ENCODE assay signal across 40 mouse cellular contexts in the genomic region with DNA sequence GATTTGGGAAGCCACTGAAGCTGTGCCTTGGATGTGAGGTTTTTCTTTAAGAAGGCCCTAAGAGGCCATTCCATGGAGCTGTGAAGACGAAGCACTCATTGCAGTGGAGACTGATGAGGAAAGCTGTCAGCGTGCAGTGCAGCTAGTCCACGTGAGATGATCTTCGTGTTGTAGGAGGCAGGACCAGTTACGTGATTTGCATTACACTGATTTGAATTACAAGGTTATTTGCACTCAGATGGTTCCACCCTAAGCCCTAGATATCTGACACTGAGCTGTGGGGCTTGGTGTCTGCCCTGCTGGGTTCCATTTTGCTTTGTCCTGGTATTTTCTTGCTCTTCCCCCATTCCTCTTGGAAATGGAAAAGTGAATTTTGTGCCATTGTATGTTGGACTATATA. TPM values are rescaled to one million over a fixed set of nuclear protein-coding genes. Genes with fewer than 3 reads are reported as not detected.
"Had no signal": no experiment of that assay in that cellular context is flagged by ENCODE, and none has a peak within 500 bp of the region (broad histone marks: within the 10 kb centered on the region; RNA-seq: fewer than 3 reads in every experiment).

No protein-coding gene starts in this region.

- H3K4me2 ChIP-seq: heart, embryonic 12.5 days; hindbrain, embryonic 12.5 days; hindbrain, embryonic 15.5 days; kidney, embryonic 15.5 days; limb, embryonic 12.5 days; liver, embryonic 11.5 days; liver, embryonic 13.5 days; liver, embryonic 15.5 days had no signal

- H3K9me3 ChIP-seq: heart, embryonic 10.5 days; heart, embryonic 12.5 days; hindbrain, embryonic 10.5 days; hindbrain, embryonic 12.5 days; hindbrain, embryonic 15.5 days; kidney, embryonic 15.5 days; limb, embryonic 10.5 days; limb, embryonic 12.5 days; liver, embryonic 13.5 days; liver, embryonic 15.5 days had no signal

- DNase-seq: gastrocnemius, adult 2 months; gastrocnemius, postnatal 10 days; gastrocnemius, postnatal 25 days; heart, adult 18-20 months; heart, postnatal 10 days; heart, postnatal 4 days; kidney, adult 11 months; kidney, adult 2 months; kidney, adult 9 months; kidney, postnatal 25 days; kidney, postnatal 4 days; liver; liver, embryonic 13.5 days; liver, postnatal 0 days had no signal

- H3K27me3 ChIP-seq: heart, embryonic 12.5 days; hindbrain, embryonic 12.5 days; hindbrain, embryonic 15.5 days; kidney, embryonic 15.5 days; limb, embryonic 12.5 days; liver, embryonic 13.5 days; liver, embryonic 15.5 days had no signal

- ATAC-seq: hindbrain, postnatal 0 days; intestine, embryonic 16.5 days; liver, postnatal 0 days had no signal

- H3K9ac ChIP-seq: heart, embryonic 12.5 days; hindbrain, embryonic 12.5 days; hindbrain, embryonic 15.5 days; kidney, embryonic 15.5 days; limb, embryonic 12.5 days; liver, embryonic 13.5 days; liver, embryonic 15.5 days; liver, postnatal 0 days had no signal

- H3K4me1 ChIP-seq: heart, embryonic 10.5 days; heart, embryonic 12.5 days; hindbrain, embryonic 10.5 days; hindbrain, embryonic 12.5 days; hindbrain, embryonic 15.5 days; kidney, embryonic 15.5 days; limb, embryonic 10.5 days; limb, embryonic 12.5 days; liver, embryonic 13.5 days; liver, embryonic 15.5 days had no signal

- H3K4me3 ChIP-seq: gastrocnemius, adult 2 months; heart, embryonic 10.5 days; heart, embryonic 12.5 days; hindbrain, embryonic 10.5 days; hindbrain, embryonic 12.5 days; hindbrain, embryonic 15.5 days; kidney, embryonic 15.5 days; layer of hippocampus, adult 2 months; left cerebral cortex, adult 2 months; limb, embryonic 10.5 days; limb, embryonic 12.5 days; liver, embryonic 13.5 days; liver, embryonic 15.5 days had no signal

- H3K36me3 ChIP-seq: heart, embryonic 10.5 days; heart, embryonic 12.5 days; hindbrain, embryonic 10.5 days; hindbrain, embryonic 12.5 days; hindbrain, embryonic 15.5 days; kidney, embryonic 15.5 days; limb, embryonic 10.5 days; limb, embryonic 12.5 days; liver, embryonic 13.5 days; liver, embryonic 15.5 days had no signal

- H3K27ac ChIP-seq: gastrocnemius, adult 2 months; heart, embryonic 10.5 days; hindbrain, embryonic 10.5 days; hindbrain, embryonic 12.5 days; hindbrain, embryonic 15.5 days; hindbrain, postnatal 0 days; kidney, embryonic 15.5 days; kidney, postnatal 0 days; layer of hippocampus, adult 2 months; left cerebral cortex, adult 2 months; limb, embryonic 10.5 days; limb, embryonic 12.5 days; liver, embryonic 13.5 days; liver, embryonic 15.5 days had no signal

RNA-seq across cellular contexts. Expression of gene Wdr20rt, which starts 44.1 kb away (rescaled TPM):
- total RNA-seq: gastrocnemius, adult 2 months; gastrocnemius, postnatal 10 days; gastrocnemius, postnatal 25 days; gastrocnemius, postnatal 4 days; granulocyte monocyte progenitor cell, adult 5-6 weeks; heart, adult 18-20 months; heart, postnatal 10 days; heart, postnatal 25 days; heart, postnatal 4 days; hindbrain, postnatal 0 days; layer of hippocampus, postnatal 10 days; layer of hippocampus, postnatal 25 days; left cerebral cortex, adult 2 months; left cerebral cortex, postnatal 14 days; left cerebral cortex, postnatal 36 days had no signal
- polyA plus RNA-seq: heart, embryonic 10.5 days; heart, embryonic 12.5 days; heart, embryonic 14.5 days; heart, embryonic 16.5 days; hindbrain, embryonic 10.5 days; hindbrain, embryonic 12.5 days; hindbrain, embryonic 15.5 days; hindbrain, postnatal 0 days; intestine, embryonic 14.5 days; intestine, embryonic 16.5 days; kidney, adult 2 months; kidney, embryonic 15.5 days; kidney, postnatal 0 days; limb, embryonic 10.5 days; limb, embryonic 12.5 days; limb, embryonic 14.5 days; liver, embryonic 11.5 days; liver, embryonic 13.5 days; liver, embryonic 15.5 days; liver, postnatal 0 days had no signal
